Mouse (Mus musculus): ENCODE results near the gene Qrich1.

The Qrich1 gene

DNA sequence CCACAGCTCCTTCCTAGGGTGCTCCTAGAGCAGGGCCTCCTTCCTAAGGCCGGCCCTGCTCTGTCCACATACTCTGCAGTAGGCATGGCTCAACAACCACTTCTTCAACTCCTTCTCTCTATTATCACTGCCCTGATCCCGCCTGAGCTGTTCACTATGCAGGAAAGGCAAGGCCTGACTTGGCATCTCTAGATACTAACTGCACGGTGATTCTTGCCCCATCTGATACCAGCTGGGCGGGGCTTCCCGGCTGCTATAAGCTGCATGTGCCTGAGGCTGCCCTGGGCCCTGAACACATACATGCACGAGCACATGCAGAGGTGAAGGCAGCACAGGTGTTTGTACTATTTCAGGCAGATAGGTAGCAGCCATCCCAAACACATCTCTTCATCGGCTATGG lies 47.5 kb downstream of the Qrich1 start:
- no peak for DNase-seq (ENCODE audit: low spot score)

DNA sequence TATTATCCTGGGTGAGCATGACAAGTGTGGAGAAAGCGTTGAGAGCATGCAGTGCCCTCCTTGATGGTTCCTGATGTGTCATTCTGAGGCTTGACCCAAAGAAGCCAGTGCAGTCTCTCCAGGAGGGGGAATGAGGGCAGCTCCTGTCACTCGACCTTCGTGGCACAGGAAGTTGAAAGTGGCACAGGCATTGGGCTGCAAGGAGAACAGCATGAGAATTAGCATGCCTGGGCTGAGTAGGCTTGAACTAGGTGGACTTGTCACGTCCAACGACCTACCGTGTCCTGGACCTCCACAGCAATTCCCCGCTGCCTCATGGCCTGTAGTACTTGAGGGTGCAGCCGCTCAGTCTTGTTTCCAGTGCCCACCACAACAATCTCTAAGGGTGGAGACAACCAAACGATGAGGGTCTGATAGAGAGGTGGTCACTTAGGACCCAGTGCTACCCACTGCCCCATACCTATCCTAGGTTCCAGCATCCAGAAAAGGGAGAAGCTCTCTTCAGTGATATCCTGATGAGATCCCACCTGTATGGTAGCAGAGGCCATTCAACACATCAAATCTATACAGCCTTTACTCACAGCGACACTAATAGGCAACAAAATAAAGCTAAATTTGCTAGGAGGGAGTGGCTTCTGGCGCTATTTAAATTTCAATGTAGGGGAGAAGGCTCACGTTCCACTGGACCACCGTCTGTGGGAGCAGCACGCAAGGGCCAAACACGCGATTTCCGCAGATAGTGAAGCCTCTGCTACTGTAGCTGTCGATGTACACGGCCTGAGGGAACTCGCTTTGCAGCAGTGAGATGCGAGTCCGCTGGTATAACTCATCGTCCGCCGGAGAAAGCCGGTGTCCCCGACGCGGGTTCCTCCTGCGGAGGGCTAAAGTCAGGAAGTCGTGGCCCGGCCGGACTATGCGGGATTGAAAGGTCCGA lies 49.5 kb downstream of the Qrich1 start:
- DNase-seq (ENCODE audit: low spot score), result no peak

DNA sequence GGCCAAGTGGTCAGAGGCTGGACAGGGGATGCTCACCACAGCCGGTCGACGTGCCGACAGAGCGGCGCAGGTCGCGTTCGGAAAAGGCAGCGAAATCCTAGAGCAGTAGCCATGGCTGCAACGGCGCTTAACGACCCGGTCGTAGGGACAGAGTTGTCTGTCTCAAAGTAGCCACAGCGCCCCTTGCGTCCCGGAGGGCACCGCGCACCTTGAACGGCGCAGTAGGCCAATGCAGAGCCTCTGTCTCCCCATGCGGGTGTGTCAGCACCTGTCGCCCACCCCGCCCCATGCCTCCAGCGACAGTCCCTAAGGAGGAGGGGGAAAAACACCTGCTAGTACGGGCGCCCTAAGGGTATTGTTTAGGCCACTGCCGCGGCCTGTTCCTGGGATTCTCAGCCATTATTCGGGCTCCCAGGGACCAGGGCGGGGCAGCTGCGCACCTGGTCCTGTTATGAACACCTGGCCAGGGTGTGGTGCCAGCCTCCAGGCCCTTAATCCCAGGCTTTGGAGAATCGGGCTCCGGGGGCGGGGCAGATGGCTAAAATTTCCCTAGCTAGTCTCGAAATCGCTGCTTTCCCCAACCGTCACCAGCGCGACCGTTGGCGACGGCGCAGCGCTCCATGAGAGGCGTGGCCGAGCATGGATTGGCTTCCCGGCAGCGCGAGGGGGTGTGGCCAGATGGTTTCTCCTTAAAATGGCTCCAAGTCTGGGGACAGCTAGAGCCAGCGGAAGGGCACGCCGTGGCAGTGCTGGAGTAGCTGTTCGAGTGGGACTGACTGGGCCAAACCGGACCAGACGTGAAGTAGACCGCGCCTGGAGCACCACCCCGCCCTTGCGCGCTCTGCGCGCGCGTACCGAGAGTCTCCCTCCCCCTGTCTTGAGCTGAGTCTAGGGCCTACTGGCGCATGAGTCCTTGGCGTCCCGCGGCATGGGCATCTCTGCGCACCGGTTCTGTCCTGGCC lies 50.5 kb downstream of the Qrich1 start, which contains the start of gene Ndufaf3:
Gene Ndufaf3 (minus strand): TSS at position 620 of the 962 bp plus-strand sequence.
- DNase-seq (ENCODE audit: low spot score), result peak; percentile 94

DNA sequence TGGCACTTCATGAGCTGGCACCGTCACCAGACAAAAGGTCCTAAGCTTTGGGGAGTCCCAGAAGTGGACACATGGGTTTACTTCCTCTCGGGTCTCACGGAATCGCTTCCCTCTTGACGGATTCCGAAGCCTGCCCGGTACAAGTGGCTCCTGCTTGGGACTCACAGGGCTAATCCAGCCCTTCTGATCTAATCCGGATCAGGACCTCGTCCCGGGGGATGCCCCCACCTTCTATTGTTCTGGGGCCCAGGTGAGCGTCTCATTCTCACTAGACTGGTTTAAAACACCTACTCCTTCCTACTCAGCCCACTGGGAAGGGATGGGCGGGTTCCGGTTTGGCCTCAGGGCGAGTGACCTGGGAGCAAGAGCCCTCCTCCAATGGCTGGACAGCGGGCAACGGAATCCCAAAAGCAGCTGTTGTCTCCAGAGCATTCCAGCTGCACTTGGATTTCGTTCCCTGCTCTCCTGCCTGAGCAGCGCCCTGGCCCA lies 51.4 kb downstream of the Qrich1 start:
- DNase-seq (ENCODE audit: low spot score), result no peak

DNA sequence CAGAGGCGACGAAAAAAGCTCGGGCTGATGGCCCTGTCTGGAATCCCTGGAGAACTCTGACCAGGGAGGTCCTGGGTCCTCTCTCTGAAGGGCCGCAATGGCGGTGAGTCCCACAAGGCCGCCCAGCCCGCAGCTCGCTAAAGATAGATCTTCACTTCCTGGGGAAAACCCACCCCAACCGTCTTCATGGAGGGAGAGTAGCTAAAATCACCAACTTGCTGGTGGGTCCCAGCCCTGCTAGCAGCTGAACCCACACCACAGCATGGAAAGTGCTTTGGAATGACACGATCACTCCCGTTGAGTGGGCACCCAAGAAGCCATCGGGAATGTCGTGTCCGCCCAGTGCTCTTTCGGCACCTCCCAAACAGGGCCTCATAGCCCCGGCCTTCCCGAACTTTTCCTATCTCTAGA lies 51.9 kb downstream of the Qrich1 start:
- DNase-seq (ENCODE audit: low spot score), result no peak

DNA sequence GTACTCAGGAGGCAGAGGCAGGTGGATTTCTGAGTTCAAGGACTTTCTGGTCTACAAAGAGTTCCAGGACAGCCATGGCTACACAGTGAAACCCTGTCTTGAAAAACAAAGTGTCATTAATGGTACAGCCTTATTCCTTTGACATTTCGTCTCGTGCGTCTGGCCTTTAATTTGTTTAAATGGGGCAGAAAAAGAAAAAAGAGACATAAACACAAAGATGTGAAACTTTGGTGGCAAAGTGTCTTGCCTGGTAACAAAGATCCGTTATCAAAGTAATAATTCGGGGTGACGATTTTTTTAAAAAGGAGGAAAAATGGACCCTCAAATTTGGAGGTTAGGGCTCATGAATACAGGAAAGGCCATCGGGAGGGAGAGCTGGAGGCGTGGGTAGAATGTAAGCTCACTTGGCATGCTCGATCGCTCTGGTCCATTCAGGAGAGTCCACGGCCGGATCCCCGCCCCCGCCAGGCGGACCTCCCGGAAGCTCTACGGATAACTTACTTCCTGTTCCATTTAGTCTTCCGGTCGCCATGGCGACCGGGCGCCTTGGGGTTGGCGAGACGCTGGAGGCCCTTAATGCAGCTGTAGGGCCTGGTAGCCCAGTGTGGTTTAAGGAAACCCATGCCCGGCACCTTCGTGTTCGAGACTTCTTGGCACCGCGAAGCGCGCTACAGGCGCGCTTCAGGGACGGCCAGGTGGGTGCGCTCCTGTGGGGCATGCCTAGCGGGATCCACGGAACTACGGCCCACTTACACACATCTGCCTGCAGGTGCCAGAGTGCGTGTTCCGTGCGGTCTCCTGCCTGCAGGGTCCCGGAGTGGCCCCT lies 53.0 kb downstream of the Qrich1 start, which contains the start of gene Dalrd3:
Gene Dalrd3 (plus strand): TSS at position 506 of the 826 bp plus-strand sequence.
- peak; percentile 86 for DNase-seq (ENCODE audit: low spot score)

DNA sequence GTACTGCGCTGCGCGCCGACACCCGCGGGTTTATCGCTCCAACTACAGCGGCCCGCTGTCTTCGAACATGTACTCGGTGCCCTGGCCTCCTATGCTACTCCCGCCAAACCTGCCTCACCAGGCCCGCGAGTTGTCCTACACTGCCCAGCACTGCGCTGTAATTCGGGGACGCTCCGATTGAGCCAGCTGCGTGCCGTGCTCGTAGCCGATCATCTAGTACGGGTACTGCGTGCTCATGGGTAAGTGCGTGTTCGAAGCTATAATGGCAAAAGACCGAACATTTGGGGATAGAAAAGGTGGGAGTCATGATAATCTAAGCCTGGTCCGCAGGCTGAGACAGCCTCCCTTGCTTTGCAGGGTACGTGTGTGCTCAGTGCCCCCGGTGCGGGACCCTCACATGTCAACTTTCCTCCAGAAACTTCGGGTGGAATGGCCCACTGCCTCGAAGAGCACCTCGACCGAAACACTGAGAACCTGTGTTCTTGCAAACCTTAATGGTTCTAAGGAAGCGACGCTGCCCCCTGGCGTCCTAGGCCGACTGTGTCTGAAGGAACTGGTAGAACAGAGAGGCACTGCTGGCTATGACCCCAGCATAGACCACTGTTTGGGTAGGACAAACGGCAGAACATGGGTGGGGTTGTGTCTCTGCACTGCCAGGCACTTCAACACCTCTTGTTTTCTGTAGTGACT lies 53.7 kb downstream of the Qrich1 start:
- peak; percentile 83 for DNase-seq (ENCODE audit: low spot score)

DNA sequence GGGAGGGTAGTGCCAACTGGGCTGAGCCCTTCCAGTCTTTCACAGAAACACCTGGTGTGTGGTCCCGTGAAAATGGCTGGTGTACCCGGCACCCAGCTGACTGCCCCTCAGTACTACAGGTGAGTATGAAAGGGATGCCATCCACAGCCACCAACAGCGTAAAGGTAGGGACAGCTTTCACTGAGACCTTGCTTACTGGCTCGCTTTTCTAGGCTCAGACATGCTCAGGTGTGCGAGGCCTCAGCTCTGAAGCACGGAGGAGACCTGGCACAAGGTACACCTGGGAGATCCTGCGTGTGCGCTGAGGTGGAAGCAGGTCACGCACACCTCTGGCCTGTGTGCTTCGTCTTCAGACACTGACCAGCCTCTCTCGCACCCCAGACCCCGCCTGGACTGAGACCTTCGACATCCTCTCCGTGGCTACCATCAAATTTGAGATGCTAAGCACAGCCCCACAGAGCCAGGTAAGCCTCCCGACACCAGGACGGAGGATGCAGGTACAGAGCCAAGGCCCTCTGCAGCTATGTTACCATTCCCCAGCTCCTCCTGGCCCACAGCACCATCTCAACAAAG lies 54.9 kb downstream of the Qrich1 start:
- DNase-seq (ENCODE audit: low spot score), result no peak

DNA sequence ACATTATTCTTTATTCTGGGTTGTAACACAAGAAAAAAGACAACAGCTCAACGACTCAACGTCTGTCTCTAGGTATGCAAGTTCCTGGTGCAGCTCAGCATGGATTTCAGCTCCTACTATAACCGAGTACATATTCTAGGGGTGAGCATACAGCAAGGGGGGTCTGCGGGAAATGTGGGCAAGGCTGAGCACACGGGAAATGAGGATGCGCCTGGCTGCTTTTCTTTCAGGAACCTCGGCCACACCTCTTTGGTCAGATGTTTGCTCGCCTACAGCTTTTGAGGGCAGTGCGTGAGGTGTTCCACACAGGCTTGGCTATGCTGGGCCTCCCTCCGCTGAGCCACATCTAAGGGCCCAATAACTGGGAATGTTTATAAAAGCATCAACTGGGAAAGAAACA lies 55.7 kb downstream of the Qrich1 start:
- DNase-seq (ENCODE audit: low spot score), result no peak

DNA sequence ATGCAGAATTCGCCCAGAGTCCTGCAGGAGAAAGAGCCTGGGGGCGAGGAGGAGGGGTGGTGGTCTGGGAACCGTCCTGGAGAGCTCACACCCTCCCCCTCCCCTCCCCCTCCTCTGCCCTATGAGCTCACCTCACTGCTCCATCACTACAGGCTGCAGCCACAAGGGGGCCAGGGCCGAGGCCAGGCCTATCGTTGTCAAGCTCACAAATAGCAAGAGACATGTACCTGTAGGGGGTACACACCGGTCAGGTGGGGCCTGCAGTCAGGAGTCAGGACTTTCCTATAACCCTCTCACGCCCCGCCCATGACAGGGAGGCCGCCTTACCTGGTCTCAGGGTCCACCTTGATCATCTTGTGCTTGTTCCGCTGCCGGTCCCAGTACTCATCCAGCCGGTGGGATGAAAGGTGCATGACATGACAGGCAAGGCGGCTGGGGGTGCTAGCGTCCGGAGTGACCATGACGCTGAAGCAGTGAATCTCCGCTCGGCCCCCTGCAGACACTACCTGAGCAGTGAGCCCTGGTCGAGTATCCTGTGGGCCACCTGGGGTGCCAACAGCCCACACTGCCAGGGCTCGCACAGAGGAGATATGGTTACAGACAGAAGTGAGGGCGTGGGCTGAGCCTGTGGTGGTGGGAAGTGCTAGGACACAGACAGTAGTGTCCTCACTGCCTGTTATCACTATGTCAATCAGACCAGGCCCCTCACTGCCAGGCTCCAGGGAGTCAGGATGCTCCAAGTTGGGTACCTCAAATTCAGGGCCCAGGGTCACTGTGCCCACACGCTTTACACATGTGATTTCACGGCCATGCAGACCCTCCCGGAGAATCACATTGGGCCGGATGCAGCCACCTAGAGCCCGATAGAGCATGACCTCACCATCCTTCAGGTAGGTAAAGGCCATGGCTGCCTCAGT lies 57.4 kb downstream of the Qrich1 start:
- peak; percentile 63 for DNase-seq (ENCODE audit: low spot score)

DNA sequence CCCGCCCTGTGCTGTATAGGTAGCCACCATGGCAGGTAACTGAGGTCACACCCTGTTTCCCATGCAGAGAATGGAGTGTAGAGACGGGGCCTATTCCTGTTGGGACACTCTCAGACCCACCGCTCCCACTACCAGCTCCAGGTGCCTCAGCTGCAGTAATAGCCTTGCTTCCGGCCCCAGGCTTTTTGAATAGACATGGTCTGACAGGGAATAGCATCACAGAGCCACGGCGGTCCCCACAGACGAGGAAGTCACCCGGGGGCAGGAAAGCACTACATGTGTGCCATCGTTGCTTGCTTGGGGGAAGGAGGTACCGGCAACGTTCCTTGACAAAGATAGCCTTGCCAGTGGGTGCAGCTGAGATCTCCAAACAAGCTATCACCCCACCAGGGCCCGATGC lies 58.3 kb downstream of the Qrich1 start:
- DNase-seq (ENCODE audit: low spot score), result no peak

DNA sequence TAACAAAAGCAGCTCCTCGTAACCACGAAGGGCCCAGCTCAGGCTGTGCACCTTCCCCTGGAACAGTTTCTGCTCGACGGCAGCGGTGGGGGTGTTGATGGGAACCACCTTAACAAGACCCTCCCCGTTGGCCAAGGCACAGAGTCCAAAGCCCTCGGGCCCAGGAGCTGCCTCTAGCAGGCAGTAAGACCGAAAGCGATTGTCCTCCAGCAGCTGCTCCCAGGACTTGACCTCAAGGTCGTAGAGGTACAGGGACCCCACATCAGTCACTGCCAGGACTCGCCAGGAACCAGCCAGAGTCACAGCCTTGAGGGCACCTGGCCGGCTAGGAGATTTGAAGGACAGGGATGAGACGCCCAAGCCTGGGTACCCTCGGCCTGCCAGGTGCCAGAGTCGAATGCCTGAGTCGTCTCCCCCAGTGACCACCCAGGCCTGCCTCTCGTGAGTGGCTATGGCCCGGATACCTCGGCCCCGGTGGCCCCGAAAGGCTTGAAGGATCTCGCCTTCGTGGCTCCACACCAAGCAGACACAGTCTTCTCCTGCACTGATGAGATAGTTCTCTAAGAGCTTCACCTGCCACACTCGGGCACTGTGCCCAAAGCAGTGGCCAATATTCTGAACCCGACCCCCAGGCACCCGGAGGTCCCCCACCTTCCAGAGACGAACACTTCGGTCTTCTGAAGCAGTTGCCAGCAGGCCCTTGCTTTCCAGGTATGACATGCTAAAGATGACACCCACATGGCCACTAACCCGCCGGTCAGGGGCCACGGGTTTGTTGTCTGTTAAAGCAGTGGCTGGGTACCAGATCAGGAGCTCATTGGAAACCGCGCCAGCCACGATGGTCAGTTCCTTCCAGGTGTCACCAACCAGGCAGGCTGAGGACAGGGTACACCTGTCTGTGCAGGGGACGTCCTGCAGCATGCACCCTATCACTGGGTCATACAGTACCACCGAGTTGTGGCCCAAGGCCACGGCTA lies 59.0 kb downstream of the Qrich1 start:
- no peak for DNase-seq (ENCODE audit: low spot score)

DNA sequence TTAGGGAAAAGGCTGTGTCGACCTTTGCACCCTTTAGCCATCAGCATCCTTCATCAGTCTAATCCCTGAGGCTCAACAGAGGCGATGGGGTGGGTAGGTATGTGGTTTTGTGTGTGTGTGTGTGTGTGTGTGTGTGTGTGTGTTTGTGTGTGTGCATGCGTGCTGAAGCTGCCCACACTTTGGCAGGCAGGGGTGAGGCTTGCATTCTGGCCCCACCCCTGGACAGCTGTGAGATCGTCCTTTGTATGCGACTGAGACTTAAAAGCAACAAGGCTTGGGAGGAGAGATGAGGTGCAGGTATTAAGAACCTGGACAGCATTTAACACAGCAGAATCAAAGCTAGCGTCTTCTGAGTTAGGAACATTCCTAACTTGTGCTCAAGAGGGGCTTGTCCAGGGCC lies 60.4 kb downstream of the Qrich1 start:
- DNase-seq (ENCODE audit: low spot score), result no peak

DNA sequence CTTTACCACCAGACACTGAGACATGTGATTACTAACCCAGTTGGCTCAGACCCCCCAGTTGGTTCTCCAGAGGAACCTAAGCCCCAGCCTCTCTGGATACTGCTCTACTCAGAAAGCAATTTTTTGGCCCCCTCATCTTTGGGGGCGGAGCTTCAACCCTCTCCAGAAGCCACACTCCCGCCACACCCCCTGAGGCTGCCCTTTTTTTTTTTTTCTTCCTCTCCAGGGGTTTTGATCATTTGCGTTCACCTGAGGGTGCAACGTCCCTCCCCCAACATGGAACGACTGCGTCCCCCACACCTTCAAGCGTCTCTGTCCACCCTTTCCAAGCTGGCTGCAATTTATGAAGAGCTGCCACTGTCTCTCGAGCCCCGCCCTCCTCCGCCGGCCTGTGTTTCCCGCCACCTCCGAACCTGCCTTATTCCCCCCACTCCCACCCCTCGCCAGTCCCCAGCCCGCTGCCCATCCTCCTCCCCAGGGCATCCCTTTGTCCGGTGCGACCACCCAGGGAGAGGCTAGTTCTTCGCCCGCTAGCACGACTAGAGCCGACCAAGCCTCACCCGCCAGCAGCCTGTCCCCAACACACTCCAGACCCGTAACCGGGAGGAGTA lies 61.4 kb downstream of the Qrich1 start:
- peak; percentile 24 for DNase-seq (ENCODE audit: low spot score)

DNA sequence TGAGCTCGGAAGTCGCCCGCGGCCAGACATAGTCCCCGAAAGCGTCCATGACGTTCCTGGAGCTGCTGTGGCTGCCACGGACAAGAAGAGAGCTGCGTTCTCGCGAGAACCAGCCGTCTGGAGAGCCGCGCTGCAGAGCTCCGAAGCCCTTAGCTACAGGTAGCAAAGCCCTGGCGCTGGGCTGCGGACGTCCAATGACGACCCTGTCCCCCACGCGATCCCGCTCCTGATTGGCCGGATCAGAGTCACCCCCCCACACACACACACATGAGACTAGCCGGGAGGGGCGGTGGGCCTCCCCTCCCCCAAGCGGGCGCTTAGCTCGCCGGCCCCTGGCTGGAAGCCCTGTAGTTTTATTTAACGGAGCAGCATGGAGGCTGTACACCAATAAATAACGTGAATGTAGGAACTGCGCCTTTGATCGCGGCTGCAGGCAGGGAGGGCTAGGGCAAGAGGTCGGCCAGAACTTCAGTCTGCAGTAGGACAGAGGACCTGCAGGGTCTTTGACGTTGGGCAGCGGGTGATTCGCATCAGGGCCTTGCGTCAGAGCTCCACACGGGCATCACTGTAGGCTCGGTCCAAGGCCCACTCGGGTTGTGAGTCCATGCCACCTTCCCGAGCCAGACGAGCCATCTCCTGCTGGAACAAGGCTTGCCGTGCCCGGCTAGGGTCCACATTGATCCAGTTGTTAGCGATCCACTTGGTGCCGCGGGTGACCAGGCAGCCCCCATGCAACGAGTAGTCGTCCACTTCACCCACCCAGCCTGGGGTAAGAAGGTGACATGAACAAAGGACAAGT lies 62.1 kb downstream of the Qrich1 start, which contains the start of gene Wdr6:
Gene Wdr6 (minus strand): TSS at position 195 of the 799 bp plus-strand sequence.
- DNase-seq (ENCODE audit: low spot score), result peak; percentile 90

DNA sequence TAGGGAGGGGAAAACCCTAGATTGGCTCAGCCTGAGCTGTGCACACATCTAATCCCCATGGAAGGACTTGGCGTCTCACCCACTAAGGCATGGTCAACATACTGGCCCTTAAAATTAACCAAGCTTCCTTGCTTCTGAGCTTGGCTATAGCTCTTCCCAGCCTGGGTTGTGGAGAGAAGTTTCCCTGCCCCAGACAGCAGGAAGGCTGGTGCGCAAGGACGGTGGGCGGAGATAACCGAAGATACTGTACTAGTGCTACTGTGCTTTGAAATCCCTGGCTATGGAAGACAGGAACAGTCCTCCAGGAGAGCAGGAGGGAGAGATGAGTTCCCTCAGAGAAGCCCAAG lies 62.7 kb downstream of the Qrich1 start:
- no peak for DNase-seq (ENCODE audit: low spot score)

Measured in T-cell, adult 2 months (primary cell).